Mouse (Mus musculus): ENCODE results near the gene Srpk2. TPM values are rescaled to one million over a fixed set of nuclear protein-coding genes. Genes with fewer than 3 reads are reported as not detected.
"Not testable (repeated sequence)": the region's sequence is repeated elsewhere in the genome, so short reads cannot be mapped to it uniquely, and the experiment has no call there.

The Srpk2 gene
- polyA plus RNA-seq, 1 experiment: 22.8 TPM

DNA sequence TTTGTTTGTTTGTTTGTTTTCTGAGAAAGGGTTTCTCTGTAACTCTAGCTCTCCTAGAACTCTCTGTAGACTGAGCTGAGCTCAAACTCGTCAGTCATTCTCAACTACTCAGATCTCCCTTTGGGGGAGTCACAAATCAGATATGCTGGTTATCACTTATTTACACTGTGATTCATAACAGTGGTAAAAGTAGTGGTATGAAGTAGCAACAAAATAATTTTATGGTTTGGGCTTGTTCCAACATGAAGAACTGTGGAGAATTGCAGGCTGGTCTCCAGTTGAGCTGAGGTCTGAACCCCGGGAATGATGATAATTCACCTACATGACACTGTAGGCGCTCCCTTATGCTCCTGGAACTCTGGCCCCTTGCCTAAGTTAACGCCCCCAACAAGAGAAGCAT, 124.2 kb downstream of the Srpk2 start:
- no peak for TF ChIP-seq POLR2A (IDR thresholded peaks at IDR 0.05; ENCODE audit: borderline replicate concordance, control insufficient read depth, low read depth, low read length)
- no peak for TF ChIP-seq CTCF (IDR thresholded peaks at IDR 0.05; ENCODE audit: control insufficient read depth, insufficient read depth, low read length)

DNA sequence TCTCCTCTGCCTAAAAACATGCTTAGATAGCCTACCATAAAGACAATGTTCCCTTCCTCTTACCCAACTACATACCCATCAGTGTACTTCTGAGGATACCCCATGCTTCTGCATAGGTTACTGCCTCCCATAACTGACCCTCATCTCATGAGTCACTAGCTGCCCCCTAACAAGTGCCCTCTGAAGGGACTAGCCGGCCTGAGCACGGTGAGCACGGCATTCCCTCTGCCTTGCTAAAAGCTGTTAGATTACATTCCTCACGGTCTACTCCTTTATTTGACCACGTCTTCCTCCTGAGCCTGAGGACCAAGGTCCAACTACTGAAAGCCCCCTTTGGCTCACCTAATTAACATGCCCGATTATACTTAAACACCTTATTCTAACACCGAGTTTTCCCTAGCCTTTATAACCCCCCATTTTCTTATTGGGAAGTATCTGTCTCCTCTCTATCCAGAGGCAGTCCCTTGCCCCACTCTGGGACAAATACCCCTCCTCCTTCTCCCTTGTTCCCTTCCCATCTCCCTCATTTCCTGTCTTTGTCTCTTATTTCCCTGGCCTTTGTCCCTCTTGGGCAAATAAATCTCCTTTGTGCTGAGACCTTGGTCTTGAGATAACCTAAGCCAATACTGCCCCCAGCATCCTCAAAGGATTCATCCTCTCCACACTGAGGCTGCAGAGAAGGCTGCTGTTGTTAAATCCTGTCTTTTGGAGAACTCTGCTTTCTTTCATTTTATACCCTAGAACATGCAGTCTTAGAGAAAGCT, 128.2 kb downstream of the Srpk2 start:
- WGBS: 82% methylated on average over 7 of the region's 7 CpGs
- H3K4me3 ChIP-seq (replicated peaks; ENCODE audit: control insufficient read depth, low read depth, low read length): no peak overlapping the region
- peaks cover 1% of the 10 kb centered on the region; the same call in 1 of the 2 replicates for H3K4me1 ChIP-seq (ENCODE audit: control insufficient read depth, insufficient read depth, low read length)
- TF ChIP-seq CTCF (IDR thresholded peaks at IDR 0.05; ENCODE audit: control insufficient read depth, insufficient read depth, low read length) (no peak), POLR2A (IDR thresholded peaks at IDR 0.05; ENCODE audit: borderline replicate concordance, control insufficient read depth, low read depth, low read length) (no peak)
- no peak overlapping the region for H3K27ac ChIP-seq (ENCODE audit: control insufficient read depth, insufficient read depth, low read depth, low read length, poor library complexity)

More for the DNA sequence above, 124.2 kb downstream of the Srpk2 start:
- 78% methylated on average over 4 of the region's 4 CpGs for WGBS
- Histone ChIP-seq H3K4me3 (replicated peaks; ENCODE audit: control insufficient read depth, low read depth, low read length) (no peak overlapping the region), H3K27ac (ENCODE audit: control insufficient read depth, insufficient read depth, low read depth, low read length, poor library complexity) (no peak overlapping the region), H3K4me1 (ENCODE audit: control insufficient read depth, insufficient read depth, low read length) (no peaks in the 10 kb centered on the region; the same call in 1 of the 2 replicates)

DNA sequence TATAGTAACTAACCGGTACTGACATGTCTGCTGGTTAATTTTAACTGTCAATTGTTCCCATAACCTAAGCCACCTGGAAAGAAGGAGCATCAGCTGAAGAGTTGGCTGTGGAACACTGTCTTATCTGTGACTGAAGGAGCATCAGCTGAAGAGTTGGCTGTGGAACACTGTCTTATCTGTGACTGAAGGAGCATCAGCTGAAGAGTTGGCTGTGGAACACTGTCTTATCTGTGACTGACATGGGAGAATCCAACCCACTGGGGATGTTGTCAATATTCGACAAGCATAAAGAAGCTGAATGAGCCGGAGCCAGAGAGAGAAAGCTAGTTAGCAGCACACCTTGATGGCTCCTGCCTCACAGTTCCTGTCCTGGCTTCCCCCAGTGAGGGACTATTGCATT, 131.1 kb downstream of the Srpk2 start:
- not testable (repeated sequence) for H3K27ac ChIP-seq (ENCODE audit: control insufficient read depth, insufficient read depth, low read depth, low read length, poor library complexity)
- 58% methylated on average over 3 of the region's 3 CpGs for WGBS

DNA sequence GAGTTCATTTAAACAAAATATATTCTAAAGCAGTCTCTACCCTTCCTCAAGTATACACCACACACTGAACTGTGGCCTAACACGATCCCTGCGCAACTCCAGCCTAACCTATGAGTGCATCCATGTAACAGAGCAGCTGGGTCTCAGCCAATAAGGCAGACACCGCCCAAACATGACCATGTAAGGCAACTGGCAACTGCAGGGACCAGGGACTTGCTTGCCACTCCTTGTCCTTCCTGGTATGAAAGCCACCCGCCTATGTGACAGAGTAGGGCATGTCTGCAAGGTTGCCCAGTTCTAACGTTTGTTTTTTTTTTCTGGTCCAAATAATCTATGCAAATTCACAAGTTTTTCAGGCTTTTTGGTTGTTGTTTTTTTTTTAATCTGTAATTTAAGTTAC, 132.7 kb downstream of the Srpk2 start:
- no peak for TF ChIP-seq CTCF (IDR thresholded peaks at IDR 0.05; ENCODE audit: control insufficient read depth, insufficient read depth, low read length)
- no peak for TF ChIP-seq POLR2A (IDR thresholded peaks at IDR 0.05; ENCODE audit: borderline replicate concordance, control insufficient read depth, low read depth, low read length)
- peaks cover 1% of the 10 kb centered on the region; the same call in 1 of the 2 replicates for H3K4me1 ChIP-seq (ENCODE audit: control insufficient read depth, insufficient read depth, low read length)
- 53% methylated on average over 5 of the region's 5 CpGs for WGBS
- no peak overlapping the region for H3K4me3 ChIP-seq (replicated peaks; ENCODE audit: control insufficient read depth, low read depth, low read length)
- H3K27ac ChIP-seq (ENCODE audit: control insufficient read depth, insufficient read depth, low read depth, low read length, poor library complexity): no peak overlapping the region

More for the DNA sequence above, 131.1 kb downstream of the Srpk2 start:
- not testable (repeated sequence) for H3K4me1 ChIP-seq (ENCODE audit: control insufficient read depth, insufficient read depth, low read length); H3K4me3 ChIP-seq (replicated peaks; ENCODE audit: control insufficient read depth, low read depth, low read length)

DNA sequence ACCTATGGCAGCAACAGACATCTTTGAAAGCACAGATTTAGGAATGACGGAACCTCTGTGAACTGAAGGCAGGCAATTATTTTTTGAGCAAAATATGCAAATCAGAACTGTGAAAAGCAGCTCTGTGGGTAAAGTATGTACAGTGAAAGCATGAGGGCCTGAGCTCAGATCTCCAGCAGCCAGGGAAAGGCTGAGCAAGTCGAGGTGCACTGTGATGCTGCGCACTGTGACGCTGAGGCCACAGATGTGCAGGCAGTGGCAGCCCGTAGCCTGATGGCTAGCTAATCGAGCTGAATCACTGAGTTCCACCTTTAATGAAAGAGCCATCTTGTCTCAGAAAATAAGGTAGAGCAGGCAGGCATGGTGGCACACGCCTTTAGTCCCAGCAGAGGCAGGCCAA, 148.7 kb downstream of the Srpk2 start:
- Histone ChIP-seq H3K27ac (ENCODE audit: control insufficient read depth, insufficient read depth, low read depth, low read length, poor library complexity) (no peak overlapping the region; the same call in 1 of the 2 replicates), H3K4me3 (replicated peaks; ENCODE audit: control insufficient read depth, low read depth, low read length) (no peak overlapping the region), H3K4me1 (ENCODE audit: control insufficient read depth, insufficient read depth, low read length) (no peaks in the 10 kb centered on the region; the same call in 1 of the 2 replicates)
- TF ChIP-seq CTCF (IDR thresholded peaks at IDR 0.05; ENCODE audit: control insufficient read depth, insufficient read depth, low read length): no peak
- no peak for TF ChIP-seq POLR2A (IDR thresholded peaks at IDR 0.05; ENCODE audit: borderline replicate concordance, control insufficient read depth, low read depth, low read length)
- 79% methylated on average over 7 of the region's 7 CpGs for WGBS

DNA sequence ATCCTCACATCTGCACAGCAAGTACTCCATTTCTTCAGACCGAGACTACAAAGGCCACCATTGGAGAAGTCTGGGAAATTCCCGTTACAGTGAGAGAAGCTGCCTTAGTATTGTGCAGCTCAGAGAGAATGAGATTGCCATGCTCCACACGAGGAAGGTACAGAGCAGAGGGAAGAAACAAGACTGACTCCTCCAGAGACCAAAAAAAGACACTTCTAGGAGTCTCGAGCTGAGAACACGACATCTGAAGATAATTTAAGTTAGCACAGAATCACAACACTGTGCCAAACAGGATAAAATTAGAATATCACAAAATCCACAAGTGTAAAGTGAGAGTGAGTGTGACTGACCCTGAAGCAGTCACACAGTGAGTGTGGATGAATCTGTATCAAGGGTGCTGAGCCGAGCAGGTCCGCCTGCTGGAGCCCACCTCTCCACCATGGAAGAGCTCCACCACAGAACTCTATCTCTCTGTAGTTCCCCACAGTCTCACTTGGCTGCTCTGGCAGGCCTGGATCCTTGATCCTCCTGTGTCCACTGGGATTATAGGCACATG, 152.8 kb downstream of the Srpk2 start:
- no peaks in the 10 kb centered on the region; the same call in 1 of the 2 replicates for H3K4me1 ChIP-seq (ENCODE audit: control insufficient read depth, insufficient read depth, low read length)

DNA sequence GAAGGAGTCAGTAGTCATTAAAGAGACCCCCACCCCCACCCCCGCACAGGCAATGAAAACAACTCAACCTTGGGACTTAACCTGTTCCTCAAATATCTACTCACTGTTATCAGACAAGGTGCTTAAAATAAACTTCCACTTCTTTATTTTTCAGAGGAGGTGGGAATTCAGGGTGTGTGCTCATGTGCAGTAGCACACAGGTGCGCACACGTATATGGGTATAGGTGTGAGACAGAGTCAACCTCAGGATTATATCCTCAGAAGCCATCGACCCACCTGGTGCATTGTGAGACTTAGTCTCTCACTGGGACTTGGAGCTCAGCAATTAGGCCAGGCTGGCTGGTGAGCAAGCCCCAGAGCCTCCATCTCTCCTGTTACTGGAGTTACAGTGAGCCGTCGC, 153.3 kb downstream of the Srpk2 start:
- Histone ChIP-seq H3K4me1 (ENCODE audit: control insufficient read depth, insufficient read depth, low read length) (no peaks in the 10 kb centered on the region; the same call in 1 of the 2 replicates), H3K27ac (ENCODE audit: control insufficient read depth, insufficient read depth, low read depth, low read length, poor library complexity) (no peak overlapping the region), H3K4me3 (replicated peaks; ENCODE audit: control insufficient read depth, low read depth, low read length) (no peak overlapping the region)
- no peak for TF ChIP-seq CTCF (IDR thresholded peaks at IDR 0.05; ENCODE audit: control insufficient read depth, insufficient read depth, low read length)
- no peak for TF ChIP-seq POLR2A (IDR thresholded peaks at IDR 0.05; ENCODE audit: borderline replicate concordance, control insufficient read depth, low read depth, low read length)
- 90% methylated on average over 6 of the region's 6 CpGs for WGBS

More for the DNA sequence above, 152.8 kb downstream of the Srpk2 start:
- Histone ChIP-seq H3K4me3 (replicated peaks; ENCODE audit: control insufficient read depth, low read depth, low read length) (no peak overlapping the region), H3K27ac (ENCODE audit: control insufficient read depth, insufficient read depth, low read depth, low read length, poor library complexity) (no peak overlapping the region)
- TF ChIP-seq CTCF (IDR thresholded peaks at IDR 0.05; ENCODE audit: control insufficient read depth, insufficient read depth, low read length) (no peak), POLR2A (IDR thresholded peaks at IDR 0.05; ENCODE audit: borderline replicate concordance, control insufficient read depth, low read depth, low read length) (no peak)
- 84% methylated on average over 7 of the region's 7 CpGs for WGBS

DNA sequence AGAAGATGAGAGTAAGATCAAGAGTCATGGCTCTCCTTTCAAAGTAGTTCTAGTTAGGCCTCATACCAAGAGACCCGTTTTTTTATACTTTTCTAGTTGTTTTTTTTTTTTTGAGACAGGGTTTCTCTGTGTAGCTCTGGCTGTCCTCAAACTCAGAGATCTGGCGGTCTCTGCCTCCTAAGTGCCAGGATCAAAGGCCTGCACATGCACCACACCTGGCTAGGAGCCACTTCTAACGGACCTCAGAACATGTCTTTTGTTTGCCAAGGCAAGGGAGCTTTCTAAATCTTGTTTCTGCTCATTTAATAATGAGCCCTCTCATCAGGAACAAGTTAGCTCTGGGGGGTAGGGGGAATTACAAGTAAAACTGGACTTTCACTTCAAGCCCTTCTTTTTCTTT, 159.8 kb downstream of the Srpk2 start:
- no peaks in the 10 kb centered on the region; the same call in 1 of the 2 replicates for H3K4me1 ChIP-seq (ENCODE audit: control insufficient read depth, insufficient read depth, low read length)
- no peak overlapping the region for H3K27ac ChIP-seq (ENCODE audit: control insufficient read depth, insufficient read depth, low read depth, low read length, poor library complexity)
- WGBS: 76% methylated on average over 3 of the region's 3 CpGs
- no peak for TF ChIP-seq CTCF (IDR thresholded peaks at IDR 0.05; ENCODE audit: control insufficient read depth, insufficient read depth, low read length)
- TF ChIP-seq POLR2A (IDR thresholded peaks at IDR 0.05; ENCODE audit: borderline replicate concordance, control insufficient read depth, low read depth, low read length): no peak
- H3K4me3 ChIP-seq (replicated peaks; ENCODE audit: control insufficient read depth, low read depth, low read length): no peak overlapping the region
